9 mouse cellular contexts compared by ENCODE assay signal in genomic region chr1:90204821-90205220, GRCm38 (mm10). TPM values are rescaled to one million over a fixed set of nuclear protein-coding genes. Genes with fewer than 3 reads are reported as not detected.
DNase-seq lines count a peak whose midpoint lies in the region; ATAC-seq and TF ChIP-seq lines count a peak whose summit lies in the region.
"Had no signal": no experiment of that assay in that cellular context is flagged by ENCODE, and none has a peak within 500 bp of the region (broad histone marks: within the 10 kb centered on the region; RNA-seq: fewer than 3 reads in every experiment).

No protein-coding gene starts in this region.

- H3K36me3 ChIP-seq in kidney, embryonic 15.5 days = peaks cover 1% of the 10 kb centered on the region; the same call in 1 of the 2 replicates
- 0 out of 2 replicates have a peak, but pooled peaks cover 4% of the 10 kb centered on the region for H3K36me3 ChIP-seq in embryonic facial prominence, embryonic 12.5 days
- H3K36me3 ChIP-seq in hindbrain, embryonic 16.5 days (ENCODE audit: control insufficient read depth, insufficient read depth, low read length) = no peaks in the 10 kb centered on the region
- no peaks in the 10 kb centered on the region for H3K36me3 ChIP-seq in midbrain, postnatal 0 days (ENCODE audit: insufficient read depth, low read length)

- H3K27ac ChIP-seq in kidney, embryonic 15.5 days = peak overlapping the region; percentile 80
- H3K27ac ChIP-seq in embryonic facial prominence, embryonic 12.5 days = peak overlapping the region; percentile 90
- H3K27ac ChIP-seq in hindbrain, embryonic 16.5 days (ENCODE audit: low read depth, low read length) = peak overlapping the region; percentile 62
- H3K27ac ChIP-seq in midbrain, postnatal 0 days (ENCODE audit: low read depth, low read length) = peak overlapping the region; percentile 9; the same call in 1 of the 2 replicates

- H3K4me2 ChIP-seq in kidney, embryonic 15.5 days = peak overlapping the region; percentile 59
- H3K4me2 ChIP-seq in embryonic facial prominence, embryonic 12.5 days (replicated peaks) = peak overlapping the region; percentile 62
- peak overlapping the region; percentile 70 for H3K4me2 ChIP-seq in hindbrain, embryonic 16.5 days (ENCODE audit: low read length)
- H3K4me2 ChIP-seq in midbrain, postnatal 0 days (ENCODE audit: low read depth, low read length, poor library complexity, severe bottlenecking) = peak overlapping the region; percentile 48

- WGBS in kidney, embryonic 15.5 days = 43% methylated on average over 1 of the region's 1 CpGs
- WGBS in embryonic facial prominence, embryonic 12.5 days = 28% methylated on average over 1 of the region's 1 CpGs
- 15% methylated on average over 1 of the region's 1 CpGs for WGBS in hindbrain, embryonic 16.5 days
- WGBS in midbrain, postnatal 0 days = 5% methylated on average over 1 of the region's 1 CpGs

- H3K9me3 ChIP-seq in kidney, embryonic 15.5 days (replicated peaks) = no peaks in the 10 kb centered on the region
- H3K9me3 ChIP-seq in embryonic facial prominence, embryonic 12.5 days = no peaks in the 10 kb centered on the region
- H3K9me3 ChIP-seq in hindbrain, embryonic 16.5 days (ENCODE audit: control insufficient read depth, low read length) = no peaks in the 10 kb centered on the region
- H3K9me3 ChIP-seq in midbrain, postnatal 0 days (ENCODE audit: low read length) = no peaks in the 10 kb centered on the region

- no peak for TF ChIP-seq CTCF in midbrain, postnatal 0 days (IDR thresholded peaks at IDR 0.05)

- DNase-seq in kidney, adult 11 months = no peak
- no peak for DNase-seq in midbrain, postnatal 0 days (ENCODE audit: low spot score)
- DNase-seq in adrenal gland, postnatal 10 days = no peak
- DNase-seq in natural killer cell, adult 2 months (ENCODE audit: low spot score in 2 of 2) = no peak
- no peak for DNase-seq in adrenal gland, postnatal 25 days

- ATAC-seq in kidney, embryonic 15.5 days (replicated peaks; ENCODE audit: low FRiP score) = no peak
- ATAC-seq in embryonic facial prominence, embryonic 12.5 days (ENCODE audit: insufficient number of reproducible peaks, insufficient read depth, low FRiP score, low TSS enrichment) = no peak
- ATAC-seq in hindbrain, embryonic 16.5 days = no peak; the same call in 1 of the 2 replicates
- ATAC-seq in midbrain, postnatal 0 days (ENCODE audit: low FRiP score) = no peak

- peaks cover 16% of the 10 kb centered on the region; the same call in 1 of the 2 replicates for H3K27me3 ChIP-seq in kidney, embryonic 15.5 days
- no peaks in the 10 kb centered on the region for H3K27me3 ChIP-seq in embryonic facial prominence, embryonic 12.5 days
- peaks cover 3% of the 10 kb centered on the region for H3K27me3 ChIP-seq in hindbrain, embryonic 16.5 days (replicated peaks; ENCODE audit: control insufficient read depth, insufficient read depth, low read length)
- peaks cover 6% of the 10 kb centered on the region for H3K27me3 ChIP-seq in midbrain, postnatal 0 days (ENCODE audit: insufficient read depth, low read length)
- H3K27me3 ChIP-seq: Patski had no signal

- peak overlapping the region; percentile 73 for H3K9ac ChIP-seq in kidney, embryonic 15.5 days
- H3K9ac ChIP-seq in embryonic facial prominence, embryonic 12.5 days = peak overlapping the region; percentile 78
- peak overlapping the region; percentile 70 for H3K9ac ChIP-seq in hindbrain, embryonic 16.5 days (ENCODE audit: low read depth, low read length)
- peak overlapping the region; percentile 24; the same call in 1 of the 2 replicates for H3K9ac ChIP-seq in midbrain, postnatal 0 days (replicated peaks; ENCODE audit: low read length, poor library complexity, severe bottlenecking)

- peaks cover 71% of the 10 kb centered on the region for H3K4me1 ChIP-seq in kidney, embryonic 15.5 days
- H3K4me1 ChIP-seq in embryonic facial prominence, embryonic 12.5 days = peaks cover 61% of the 10 kb centered on the region
- peaks cover 44% of the 10 kb centered on the region for H3K4me1 ChIP-seq in hindbrain, embryonic 16.5 days (ENCODE audit: control insufficient read depth, insufficient read depth, low read depth, low read length)
- H3K4me1 ChIP-seq in midbrain, postnatal 0 days (ENCODE audit: insufficient read depth, low read length) = peaks cover 9% of the 10 kb centered on the region; the same call in 1 of the 2 replicates

- peak overlapping the region; percentile 60 for H3K4me3 ChIP-seq in kidney, embryonic 15.5 days (replicated peaks)
- peak overlapping the region; percentile 65 for H3K4me3 ChIP-seq in embryonic facial prominence, embryonic 12.5 days
- H3K4me3 ChIP-seq in hindbrain, embryonic 16.5 days (ENCODE audit: low read length) = peak overlapping the region; percentile 52
- H3K4me3 ChIP-seq in midbrain, postnatal 0 days (ENCODE audit: low read depth, low read length) = peak overlapping the region; percentile 39

RNA-seq across cellular contexts. Expression of gene Ackr3, which starts 1.0 kb away (rescaled TPM):
- 42.9 and 46.8 TPM in 2 replicates for polyA plus RNA-seq in kidney, embryonic 15.5 days (2015; fragmentation: Nextera tagmentation; extraction: Ambion mirVana)
- 42.7 and 45.3 TPM in 2 replicates for polyA plus RNA-seq in embryonic facial prominence, embryonic 12.5 days (2016; fragmentation: Nextera tagmentation; extraction: Ambion mirVana)
- 10.8 and 11.5 TPM in 2 replicates for polyA plus RNA-seq in hindbrain, embryonic 16.5 days (2015; fragmentation: Nextera tagmentation; extraction: Ambion mirVana)
- 7.9 and 9.6 TPM in 2 replicates for total RNA-seq in midbrain, postnatal 0 days (2014; rRNA removed)
- 4.5 and 5.7 TPM in 2 replicates for polyA plus RNA-seq in midbrain, postnatal 0 days (2015; fragmentation: Nextera tagmentation; extraction: Ambion mirVana)
- 10 to 100 TPM; 26.3 to 60.8 TPM for total RNA-seq in adrenal gland, postnatal 10 days (2021)
- 71.5 and 101 TPM in 2 replicates for total RNA-seq in adrenal gland, postnatal 25 days (2021)

RNA-seq across cellular contexts. Expression of gene Iqca, which starts 51.6 kb away (rescaled TPM):
- 0.14 and 0.17 TPM in 2 replicates for polyA plus RNA-seq in kidney, embryonic 15.5 days (2015; fragmentation: Nextera tagmentation; extraction: Ambion mirVana)
- polyA plus RNA-seq in embryonic facial prominence, embryonic 12.5 days (2016; fragmentation: Nextera tagmentation; extraction: Ambion mirVana) = 0.17 and 0.51 TPM in 2 replicates
- polyA plus RNA-seq in hindbrain, embryonic 16.5 days (2015; fragmentation: Nextera tagmentation; extraction: Ambion mirVana) = 0.98 and 1.3 TPM in 2 replicates
- 2.7 TPM in 1 of 2 replicates, not detected in the other for total RNA-seq in midbrain, postnatal 0 days (2014; rRNA removed)
- 0.55 and 0.83 TPM in 2 replicates for polyA plus RNA-seq in midbrain, postnatal 0 days (2015; fragmentation: Nextera tagmentation; extraction: Ambion mirVana)
- not detected for total RNA-seq in adrenal gland, postnatal 10 days (2021)
- not detected in 2 replicates for total RNA-seq in adrenal gland, postnatal 25 days (2021)

Comparison
In these comparisons a context has a peak if more than half of its experiments do, and no peak if none do; other contexts are left out.
1. H3K27ac ChIP-seq: peak in every context shown above with its lines; median percentile 90 in embryonic facial prominence, embryonic 12.5 days; 80 in kidney, embryonic 15.5 days; 62 in hindbrain, embryonic 16.5 days; 9 in midbrain, postnatal 0 days.
2. H3K9ac ChIP-seq: peak in every context shown above with its lines; median percentile 78 in embryonic facial prominence, embryonic 12.5 days; 73 in kidney, embryonic 15.5 days; 70 in hindbrain, embryonic 16.5 days; 24 in midbrain, postnatal 0 days.